Mouse (Mus musculus): ENCODE measurements at regions not wholly inside any gene's neighbourhood (a gene's known extent, or its start where the extent isn't known, plus 50 kb on each side); places are given as distances from the start of the nearest gene placed in this dataset.
A peak's percentile ranks its signal among the peaks of the same experiment; 100 is the strongest.

DNA sequence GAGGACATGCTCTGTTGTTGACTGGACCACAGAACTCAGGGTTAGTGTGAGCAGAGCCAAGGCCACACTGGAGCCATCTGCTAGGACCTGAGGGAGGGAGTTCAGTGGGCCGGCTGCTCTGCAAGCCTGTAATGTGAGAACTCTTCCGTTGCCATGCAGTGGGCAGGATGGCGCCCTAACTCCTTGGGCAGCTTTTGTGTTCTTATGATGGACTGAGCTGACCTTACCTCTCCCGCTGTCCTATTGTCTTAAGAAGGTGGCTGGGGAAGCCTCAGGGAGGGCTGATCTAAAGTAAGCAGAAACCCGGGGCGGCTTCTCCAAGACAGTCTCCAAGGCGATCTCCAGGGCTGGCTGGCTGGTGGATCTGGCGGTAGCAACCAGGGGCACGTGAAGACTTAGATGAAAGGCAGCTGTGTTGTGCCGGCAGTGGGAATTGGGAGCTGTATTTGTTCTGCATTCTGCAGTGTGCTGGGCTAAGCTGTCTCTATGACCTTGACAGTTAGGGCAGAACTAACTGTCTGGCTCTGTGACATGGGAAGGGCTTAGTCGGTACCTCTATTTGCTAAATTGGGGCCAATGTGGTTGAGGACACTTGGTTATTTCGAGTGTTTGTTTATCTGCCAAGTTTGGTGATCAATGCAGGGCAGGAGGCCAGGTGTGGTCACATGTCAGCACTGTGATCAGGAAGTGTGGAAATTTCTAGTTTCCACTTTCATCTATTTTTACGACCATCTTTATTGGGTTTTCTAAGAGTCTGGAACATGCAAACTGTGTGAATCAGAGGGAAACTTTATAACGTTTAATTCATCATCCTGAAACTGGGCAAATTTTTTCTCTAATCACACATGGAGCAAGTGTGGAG is 843.1 kb upstream of the Car8 start:
- H3K36me3 ChIP-seq (ENCODE audit: control insufficient read depth, insufficient read depth, low read length) = no peaks in the 10 kb centered on the region
- H3K27me3 ChIP-seq (replicated peaks; ENCODE audit: control insufficient read depth, insufficient read depth, low read length) = no peaks in the 10 kb centered on the region
- no peak overlapping the region for H3K4me3 ChIP-seq (ENCODE audit: low read depth, low read length)
- ATAC-seq (peak; percentile 43; the same call in 1 of the 2 replicates), DNase-seq (ENCODE audit: low spot score) (peak; percentile 31)
- H3K4me2 ChIP-seq (ENCODE audit: low read length) = no peak overlapping the region
- H3K9me3 ChIP-seq (replicated peaks; ENCODE audit: control insufficient read depth, low read length) = no peaks in the 10 kb centered on the region
- H3K4me1 ChIP-seq (ENCODE audit: control insufficient read depth, insufficient read depth, low read length) = peaks cover 13% of the 10 kb centered on the region
- no peak overlapping the region for H3K27ac ChIP-seq (ENCODE audit: low read depth, low read length)
- no peak overlapping the region for H3K9ac ChIP-seq (ENCODE audit: low read length)
- WGBS = 47% methylated on average over 14 of the region's 14 CpGs

DNA sequence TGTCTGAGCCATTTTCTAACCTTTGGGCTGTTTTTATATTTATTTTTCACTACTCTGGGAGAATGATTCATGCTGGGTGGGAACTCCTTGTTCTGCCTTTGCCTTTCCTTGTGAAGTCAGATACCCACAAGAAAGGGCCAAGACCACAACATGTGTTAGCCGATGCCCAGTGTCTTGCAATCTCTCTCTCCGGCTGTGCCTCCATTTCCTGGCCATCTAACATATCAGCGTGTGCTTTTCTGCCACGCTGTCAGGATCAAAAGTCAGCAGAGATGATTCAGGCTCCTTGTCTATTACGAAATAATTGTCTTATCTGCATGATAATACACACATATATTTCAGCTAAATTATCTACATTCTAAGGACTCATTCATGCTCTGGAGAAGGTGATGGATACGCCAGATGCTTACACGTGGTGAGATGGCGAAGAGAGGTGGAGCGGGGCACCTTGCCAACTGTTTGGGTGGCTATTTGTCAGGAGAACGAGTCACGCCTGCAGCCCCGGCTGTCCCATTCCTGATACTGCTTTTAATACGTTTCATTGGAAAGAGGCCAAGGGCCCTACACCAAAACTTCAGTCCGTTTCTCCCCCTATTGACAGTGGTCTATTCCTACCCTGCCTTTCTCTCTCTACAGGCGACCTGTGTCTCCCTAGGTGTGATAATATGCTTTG is 842.1 kb upstream of the Car8 start:
- Histone ChIP-seq H3K4me2 (ENCODE audit: low read length) (no peak overlapping the region), H3K36me3 (ENCODE audit: control insufficient read depth, insufficient read depth, low read length) (no peaks in the 10 kb centered on the region), H3K4me3 (ENCODE audit: low read depth, low read length) (no peak overlapping the region), H3K27ac (ENCODE audit: low read depth, low read length) (peak overlapping the region; percentile 30; the same call in 1 of the 2 replicates), H3K4me1 (ENCODE audit: control insufficient read depth, insufficient read depth, low read length) (peaks cover 13% of the 10 kb centered on the region), H3K9ac (ENCODE audit: low read length) (no peak overlapping the region), H3K27me3 (replicated peaks; ENCODE audit: control insufficient read depth, insufficient read depth, low read length) (no peaks in the 10 kb centered on the region), H3K9me3 (replicated peaks; ENCODE audit: control insufficient read depth, low read length) (no peaks in the 10 kb centered on the region)
- DNase-seq (ENCODE audit: low spot score) (peak; percentile 57), ATAC-seq (peak; percentile 63)
- 47% methylated on average over 15 of the region's 15 CpGs for WGBS

GRCm38 (mm10) chr4:9079828-9080245 is 841.0 kb upstream of the Car8 start:
- H3K36me3 ChIP-seq (ENCODE audit: control insufficient read depth, insufficient read depth, low read length) = no peaks in the 10 kb centered on the region
- WGBS = 29% methylated on average over 4 of the region's 4 CpGs
- H3K4me1 ChIP-seq (ENCODE audit: control insufficient read depth, insufficient read depth, low read length) = peaks cover 13% of the 10 kb centered on the region
- no peak overlapping the region for H3K4me3 ChIP-seq (ENCODE audit: low read depth, low read length)
- no peak overlapping the region for H3K27ac ChIP-seq (ENCODE audit: low read depth, low read length)
- ATAC-seq (peak; percentile 65), DNase-seq (ENCODE audit: low spot score) (peak; percentile 66)
- no peaks in the 10 kb centered on the region for H3K9me3 ChIP-seq (replicated peaks; ENCODE audit: control insufficient read depth, low read length)
- no peaks in the 10 kb centered on the region for H3K27me3 ChIP-seq (replicated peaks; ENCODE audit: control insufficient read depth, insufficient read depth, low read length)
- no peak overlapping the region for H3K9ac ChIP-seq (ENCODE audit: low read length)
- H3K4me2 ChIP-seq (ENCODE audit: low read length) = no peak overlapping the region

GRCm38 (mm10) chr4:9074447-9074846 is 835.6 kb upstream of the Car8 start:
- ATAC-seq = no peak

DNA sequence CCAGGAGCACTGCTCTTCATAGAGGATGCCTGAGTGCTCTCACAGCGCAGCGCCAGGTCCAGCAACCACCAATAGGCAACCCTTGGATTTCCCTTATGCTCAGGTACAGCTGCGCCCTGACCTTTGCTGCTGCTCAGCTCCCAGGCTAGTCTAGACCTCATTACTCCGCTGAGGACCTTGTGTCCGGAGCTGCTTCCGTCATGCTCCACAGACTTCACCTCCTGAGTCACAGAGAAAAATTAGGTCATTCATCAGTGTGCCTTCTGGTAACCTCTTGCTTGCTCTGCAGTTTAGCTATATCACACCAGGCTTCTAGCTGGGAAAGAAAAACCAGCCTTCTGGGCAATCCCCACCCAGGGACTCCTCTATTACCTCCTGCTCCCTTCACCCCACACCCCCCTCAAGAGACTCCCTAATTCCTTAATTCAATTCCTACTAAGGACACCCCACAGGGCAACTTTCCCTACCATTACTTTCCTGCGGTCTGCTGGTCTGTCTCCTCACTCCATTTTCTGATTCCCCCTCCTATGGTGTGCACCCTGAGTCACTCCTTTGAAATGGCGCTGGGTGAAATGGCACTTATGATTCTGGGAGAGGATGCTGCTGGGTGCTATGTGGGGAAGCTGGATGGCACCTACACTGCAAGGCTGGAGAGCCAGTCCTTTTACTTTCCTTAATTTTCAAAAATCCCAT is 835.0 kb upstream of the Car8 start:
- DNase-seq (ENCODE audit: low spot score) (no peak), ATAC-seq (no peak)
- 63% methylated on average over 8 of the region's 8 CpGs for WGBS

More at GRCm38 (mm10) chr4:9074447-9074846, 835.6 kb upstream of the Car8 start:
- Histone ChIP-seq H3K36me3 (ENCODE audit: control insufficient read depth, insufficient read depth, low read length) (no peaks in the 10 kb centered on the region), H3K27ac (ENCODE audit: low read depth, low read length) (no peak overlapping the region), H3K9me3 (replicated peaks; ENCODE audit: control insufficient read depth, low read length) (no peaks in the 10 kb centered on the region), H3K27me3 (replicated peaks; ENCODE audit: control insufficient read depth, insufficient read depth, low read length) (no peaks in the 10 kb centered on the region), H3K4me3 (ENCODE audit: low read depth, low read length) (no peak overlapping the region), H3K9ac (ENCODE audit: low read length) (no peak overlapping the region), H3K4me2 (ENCODE audit: low read length) (no peak overlapping the region), H3K4me1 (ENCODE audit: control insufficient read depth, insufficient read depth, low read length) (no peaks in the 10 kb centered on the region)
- 53% methylated on average over 2 of the region's 2 CpGs for WGBS
- DNase-seq (ENCODE audit: low spot score) = no peak

DNA sequence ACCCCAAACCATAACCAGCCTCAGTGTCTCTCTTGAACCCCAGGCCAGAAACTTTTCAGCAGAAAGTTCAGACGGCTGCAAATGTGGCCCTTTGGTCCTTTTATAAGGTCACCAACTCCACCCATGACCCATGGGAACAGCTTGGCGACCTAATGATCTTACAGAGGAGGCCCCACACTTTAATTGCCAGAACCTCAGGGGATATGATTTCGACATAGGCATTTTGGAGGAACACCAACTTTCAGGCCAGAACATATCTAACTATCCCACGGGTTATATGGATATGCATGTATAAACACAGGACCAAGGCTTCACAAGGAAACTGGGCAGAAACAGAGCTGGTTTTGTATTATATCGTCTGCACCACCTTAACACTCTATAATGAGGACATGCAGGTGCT is 833.5 kb upstream of the Car8 start:
- Histone ChIP-seq H3K36me3 (ENCODE audit: control insufficient read depth, insufficient read depth, low read length) (no peaks in the 10 kb centered on the region), H3K9me3 (replicated peaks; ENCODE audit: control insufficient read depth, low read length) (no peaks in the 10 kb centered on the region), H3K4me1 (ENCODE audit: control insufficient read depth, insufficient read depth, low read length) (no peaks in the 10 kb centered on the region), H3K4me3 (ENCODE audit: low read depth, low read length) (no peak overlapping the region), H3K9ac (ENCODE audit: low read length) (no peak overlapping the region), H3K27me3 (replicated peaks; ENCODE audit: control insufficient read depth, insufficient read depth, low read length) (no peaks in the 10 kb centered on the region), H3K27ac (ENCODE audit: low read depth, low read length) (no peak overlapping the region), H3K4me2 (ENCODE audit: low read length) (no peak overlapping the region)
- ATAC-seq (no peak), DNase-seq (ENCODE audit: low spot score) (no peak)
- 79% methylated on average over 5 of the region's 5 CpGs for WGBS

More for the DNA sequence above, 835.0 kb upstream of the Car8 start:
- Histone ChIP-seq H3K9me3 (replicated peaks; ENCODE audit: control insufficient read depth, low read length) (no peaks in the 10 kb centered on the region), H3K9ac (ENCODE audit: low read length) (no peak overlapping the region), H3K4me3 (ENCODE audit: low read depth, low read length) (no peak overlapping the region), H3K4me1 (ENCODE audit: control insufficient read depth, insufficient read depth, low read length) (no peaks in the 10 kb centered on the region), H3K27me3 (replicated peaks; ENCODE audit: control insufficient read depth, insufficient read depth, low read length) (no peaks in the 10 kb centered on the region), H3K27ac (ENCODE audit: low read depth, low read length) (no peak overlapping the region), H3K36me3 (ENCODE audit: control insufficient read depth, insufficient read depth, low read length) (no peaks in the 10 kb centered on the region), H3K4me2 (ENCODE audit: low read length) (no peak overlapping the region)

DNA sequence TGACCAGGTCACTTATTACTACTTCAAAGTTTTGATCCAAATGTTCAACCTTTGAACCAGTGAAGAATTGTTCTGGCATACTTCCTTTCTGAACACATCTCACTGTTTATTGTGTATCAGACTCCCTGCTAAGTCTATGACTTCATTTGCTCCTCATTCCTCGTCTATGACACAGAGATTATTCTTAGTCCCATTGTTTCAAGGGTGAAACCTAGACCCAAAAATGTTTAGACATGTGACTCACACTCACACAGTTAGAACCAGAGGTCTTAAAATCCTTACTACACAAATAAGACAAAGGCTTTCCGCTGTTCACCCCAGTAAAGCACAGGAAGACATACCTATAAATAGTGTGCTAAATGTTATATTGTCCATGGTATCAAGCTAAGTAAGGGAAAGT is 829.0 kb upstream of the Car8 start:
- Histone ChIP-seq H3K4me1 (ENCODE audit: control insufficient read depth, insufficient read depth, low read length) (no peaks in the 10 kb centered on the region), H3K9ac (ENCODE audit: low read length) (no peak overlapping the region), H3K4me2 (ENCODE audit: low read length) (no peak overlapping the region), H3K36me3 (ENCODE audit: control insufficient read depth, insufficient read depth, low read length) (no peaks in the 10 kb centered on the region), H3K9me3 (replicated peaks; ENCODE audit: control insufficient read depth, low read length) (no peaks in the 10 kb centered on the region), H3K27me3 (replicated peaks; ENCODE audit: control insufficient read depth, insufficient read depth, low read length) (no peaks in the 10 kb centered on the region), H3K27ac (ENCODE audit: low read depth, low read length) (no peak overlapping the region), H3K4me3 (ENCODE audit: low read depth, low read length) (no peak overlapping the region)
- no peak for DNase-seq (ENCODE audit: low spot score)
- no peak for ATAC-seq
- WGBS = 70% methylated on average over 2 of the region's 2 CpGs

DNA sequence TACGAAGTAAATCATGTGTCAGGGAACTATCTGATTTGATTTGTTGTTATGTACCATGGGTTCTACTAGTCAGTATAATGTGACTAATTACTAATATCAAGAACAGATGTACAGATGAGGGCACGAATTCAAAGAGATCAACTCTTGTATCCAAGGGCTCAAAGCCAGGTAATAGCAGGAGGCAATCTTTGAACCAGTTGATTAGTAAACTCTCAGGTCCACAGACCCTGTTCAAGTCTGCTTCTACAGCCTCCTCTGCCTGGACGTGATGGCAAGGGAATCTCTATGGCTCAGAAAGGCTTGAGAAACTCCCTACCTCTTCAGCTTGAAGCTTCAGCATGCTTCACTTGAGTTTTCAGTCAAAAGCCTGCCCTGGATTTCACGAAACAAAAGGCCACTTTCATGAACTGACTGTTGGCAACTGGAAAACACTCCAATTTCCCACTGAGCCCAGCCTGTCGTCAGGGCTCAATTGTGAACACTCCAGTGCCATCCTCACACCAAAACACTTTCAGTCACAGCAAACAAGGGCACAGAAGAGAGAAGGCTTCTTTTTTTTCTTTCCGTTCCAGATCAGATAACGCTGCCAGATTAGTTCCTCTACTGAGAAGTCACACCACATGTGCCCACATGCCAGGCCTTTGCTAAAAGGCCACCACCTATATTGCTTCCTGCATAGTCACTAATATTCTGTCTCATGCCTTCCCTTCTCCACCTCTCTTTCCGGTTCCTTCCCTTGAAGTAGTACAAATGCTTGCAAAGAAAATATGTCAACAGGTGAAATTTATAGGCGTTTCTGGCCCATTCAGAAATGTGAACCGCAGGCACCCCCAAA is 827.4 kb upstream of the Car8 start:
- Histone ChIP-seq H3K9ac (ENCODE audit: low read length) (no peak overlapping the region), H3K4me1 (ENCODE audit: control insufficient read depth, insufficient read depth, low read length) (no peaks in the 10 kb centered on the region), H3K36me3 (ENCODE audit: control insufficient read depth, insufficient read depth, low read length) (no peaks in the 10 kb centered on the region), H3K9me3 (replicated peaks; ENCODE audit: control insufficient read depth, low read length) (no peaks in the 10 kb centered on the region), H3K27me3 (replicated peaks; ENCODE audit: control insufficient read depth, insufficient read depth, low read length) (no peaks in the 10 kb centered on the region), H3K4me3 (ENCODE audit: low read depth, low read length) (no peak overlapping the region), H3K27ac (ENCODE audit: low read depth, low read length) (no peak overlapping the region), H3K4me2 (ENCODE audit: low read length) (no peak overlapping the region)
- DNase-seq (ENCODE audit: low spot score) (no peak), ATAC-seq (no peak)
- 57% methylated on average over 10 of the region's 10 CpGs for WGBS
